Mouse (Mus musculus) thymus, postnatal 0 days (tissue): ENCODE data around the gene Sf3b3. TPM values are rescaled to one million over a fixed set of nuclear protein-coding genes. Genes with fewer than 3 reads are reported as not detected.

ENCODE experiments used
- DNase-seq: peaks from one replicate; pipeline ENCODE4 v3.0.0-alpha.2; 2015; ENCODE audit warnings: low spot score
- polyA plus RNA-seq: library from polyadenylated mRNA; unstranded; fragments of >200 nt; fragmentation: Nextera tagmentation; extraction: Ambion mirVana; gene quantifications from 2 replicates; pipeline ENCODE4 v1.2.1, GENCODE M21; 2015

Sf3b3 gene
- polyA plus RNA-seq, 1 experiment from 2014 or later = 122 TPM

- DNase-seq = peak; percentile 2
These were observed 1.3 kb upstream of the Sf3b3 start for GRCm38 (mm10) chr8:110847645-110848495.

DNA sequence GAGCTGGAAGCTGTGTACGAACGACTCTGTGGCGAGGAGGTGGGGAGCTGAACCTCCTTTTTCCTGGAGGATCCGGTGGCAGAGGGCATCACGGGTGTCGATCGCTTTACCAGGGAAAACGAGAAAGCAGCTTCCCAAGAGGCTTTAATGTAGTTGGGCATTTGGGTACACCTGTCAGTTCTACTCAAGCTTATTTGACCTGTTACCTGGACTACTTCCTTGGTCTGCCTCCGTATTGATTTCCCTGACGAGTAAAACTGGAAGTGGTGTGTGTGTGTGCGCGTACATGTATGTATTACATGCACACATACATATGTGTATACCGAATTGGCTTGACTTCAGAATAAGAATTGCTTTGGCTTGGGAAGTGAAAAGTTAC, 573 bp upstream of the Sf3b3 start:
- no peak for DNase-seq

DNA sequence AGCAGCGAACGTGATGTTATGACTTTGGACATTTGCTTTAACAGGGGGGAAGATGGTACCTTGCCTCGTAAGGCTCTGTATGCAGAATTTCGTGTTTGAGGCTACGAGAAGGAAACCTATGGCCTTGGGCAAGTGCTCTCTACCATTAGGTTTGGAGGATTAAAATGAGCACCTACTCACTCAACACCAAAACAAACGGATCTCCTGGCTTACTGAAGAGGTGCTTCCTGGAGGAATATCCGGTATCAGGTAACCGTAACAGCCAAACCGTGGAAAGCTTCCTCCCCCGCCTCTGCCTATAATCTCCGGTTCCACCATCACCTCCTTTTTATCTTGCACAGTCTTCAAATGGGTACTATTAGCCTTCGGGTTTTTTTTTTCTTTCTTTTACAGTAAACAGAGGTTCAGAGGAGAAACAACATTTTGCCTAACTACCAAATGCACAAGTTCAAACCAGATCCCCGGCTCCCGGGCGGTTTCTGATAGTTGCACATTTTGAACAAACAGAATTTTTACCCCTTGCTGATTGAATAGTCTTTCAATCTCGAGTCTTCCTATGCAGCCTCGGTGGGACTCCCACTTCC, 674 bp downstream of the Sf3b3 start:
- peak; percentile 30 for DNase-seq

GRCm38 (mm10) chr8:110844941-110845340, 1.6 kb downstream of the Sf3b3 start:
- no peak for DNase-seq

GRCm38 (mm10) chr8:110843207-110843606, 3.4 kb downstream of the Sf3b3 start:
- no peak for DNase-seq

- DNase-seq = no peak
These were observed 4.5 kb downstream of the Sf3b3 start for GRCm38 (mm10) chr8:110842012-110842574.

DNA sequence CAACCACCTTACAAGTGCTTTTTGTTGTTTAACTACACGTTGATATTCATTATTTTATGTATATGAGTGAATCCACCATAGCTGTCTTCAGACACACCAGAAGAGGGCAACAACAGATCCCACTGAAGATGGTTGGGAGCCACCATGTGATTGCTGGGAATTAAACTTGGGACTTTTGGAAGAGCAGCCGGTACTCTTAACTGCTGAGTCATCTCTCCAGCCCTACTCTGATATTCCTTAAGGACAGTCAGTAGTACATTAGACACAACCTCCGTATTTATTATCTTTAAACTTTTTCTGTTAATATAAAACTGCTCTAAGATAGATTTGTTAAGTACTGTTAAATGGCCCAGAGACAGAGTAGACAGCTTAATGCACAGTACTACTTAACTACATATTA, 14.6 kb downstream of the Sf3b3 start:
- DNase-seq = no peak

- no peak for DNase-seq
These were observed 18.1 kb downstream of the Sf3b3 start for GRCm38 (mm10) chr8:110828511-110828910.

DNA sequence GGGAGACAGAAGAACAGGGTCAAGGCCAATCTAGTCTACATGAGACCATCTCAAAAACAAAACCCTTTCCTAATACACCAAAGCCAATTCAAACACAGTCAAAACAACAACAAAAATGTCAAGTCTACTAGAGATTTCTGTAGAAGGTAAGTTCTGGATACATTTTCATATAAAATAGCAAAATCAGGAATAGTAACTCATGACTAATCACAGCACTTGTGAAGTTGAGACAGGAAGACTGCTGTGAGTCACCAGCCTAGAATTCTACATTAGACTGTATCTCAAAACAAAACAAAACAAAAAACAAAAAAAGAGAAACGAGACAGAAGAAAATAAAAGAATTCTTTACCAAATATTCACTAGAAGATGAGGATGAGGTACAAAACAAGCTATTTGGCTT, 21.7 kb downstream of the Sf3b3 start:
- DNase-seq = no peak

- no peak for DNase-seq
These were observed 24.6 kb downstream of the Sf3b3 start for GRCm38 (mm10) chr8:110821960-110822359.

GRCm38 (mm10) chr8:110820257-110820656, 26.3 kb downstream of the Sf3b3 start:
- DNase-seq = no peak

DNA sequence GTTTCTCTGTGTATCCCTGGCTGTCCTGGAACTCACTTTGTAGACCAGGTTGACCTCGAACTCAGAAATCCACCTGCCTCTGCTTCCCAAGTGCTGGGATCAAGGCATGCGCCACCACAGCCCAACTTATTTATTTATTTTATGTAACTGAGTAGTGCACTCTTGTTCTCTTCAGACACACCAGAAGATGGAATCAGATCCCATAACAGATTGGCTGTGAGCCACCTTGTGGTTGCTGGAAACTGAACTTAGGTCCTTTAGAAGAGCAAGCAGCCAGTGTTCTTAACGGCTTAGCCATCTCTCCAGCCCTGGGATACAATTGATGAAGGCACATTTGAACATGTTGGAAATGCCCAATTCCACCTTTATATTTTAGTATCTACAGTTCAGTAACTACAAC, 28.0 kb downstream of the Sf3b3 start:
- DNase-seq = no peak

DNA sequence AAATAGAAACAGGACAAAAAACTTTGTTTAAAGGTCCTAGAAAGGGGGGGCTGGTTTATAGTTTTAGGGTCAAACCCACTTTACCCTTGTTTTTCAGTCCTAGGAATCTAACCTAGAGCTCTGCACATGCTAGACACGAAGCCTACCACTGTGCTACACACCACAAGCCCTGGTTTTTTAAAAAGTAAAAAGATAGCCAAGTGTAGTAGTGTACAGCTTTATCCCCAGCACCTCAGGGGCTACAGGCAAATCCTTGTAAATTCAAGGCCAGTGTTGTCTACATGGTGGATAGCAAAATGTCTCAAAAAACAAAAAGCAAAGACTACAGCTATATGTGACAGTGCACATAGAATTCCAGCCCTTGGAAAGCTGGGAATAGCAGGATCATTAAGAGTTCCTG, 29.6 kb downstream of the Sf3b3 start:
- DNase-seq = no peak

- DNase-seq = no peak
These were observed 31.3 kb downstream of the Sf3b3 start for GRCm38 (mm10) chr8:110815308-110815707.

- DNase-seq = no peak
These were observed 33.3 kb downstream of the Sf3b3 start for GRCm38 (mm10) chr8:110813081-110813812.

DNA sequence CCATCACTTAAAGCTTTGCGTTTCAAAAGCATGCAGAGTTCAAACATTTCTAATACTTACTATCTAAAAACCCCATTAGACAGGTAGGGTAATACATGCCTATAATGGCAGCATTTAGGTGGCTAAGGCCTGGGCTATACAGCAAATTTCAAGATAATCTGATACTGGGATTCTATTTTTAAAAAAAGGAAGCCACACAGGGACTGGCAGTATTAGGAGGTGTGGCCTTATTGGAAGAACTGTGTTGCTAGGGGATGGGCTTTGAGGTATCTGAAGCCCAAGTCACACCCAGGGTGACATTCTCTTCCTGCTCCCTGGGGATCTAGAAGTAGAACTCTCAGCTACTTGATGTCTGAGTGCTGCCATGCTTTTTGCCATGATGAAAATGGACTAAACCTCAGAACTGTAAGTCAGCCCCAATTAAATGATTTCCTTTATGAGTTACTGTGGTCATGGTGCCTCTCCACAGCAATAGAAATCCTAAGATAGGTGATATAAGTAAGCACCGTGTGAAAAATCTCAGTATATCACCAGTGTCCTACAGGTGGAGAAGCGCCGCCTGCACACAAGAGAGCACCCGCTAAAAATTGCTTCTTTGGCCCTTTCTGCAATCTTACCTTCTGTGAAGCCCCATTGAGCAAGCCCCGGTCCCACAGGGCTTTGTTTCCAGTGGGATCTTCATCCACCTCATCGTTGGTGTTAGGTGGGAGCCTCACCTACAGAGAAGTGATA, 34.1 kb downstream of the Sf3b3 start:
- DNase-seq = no peak

DNA sequence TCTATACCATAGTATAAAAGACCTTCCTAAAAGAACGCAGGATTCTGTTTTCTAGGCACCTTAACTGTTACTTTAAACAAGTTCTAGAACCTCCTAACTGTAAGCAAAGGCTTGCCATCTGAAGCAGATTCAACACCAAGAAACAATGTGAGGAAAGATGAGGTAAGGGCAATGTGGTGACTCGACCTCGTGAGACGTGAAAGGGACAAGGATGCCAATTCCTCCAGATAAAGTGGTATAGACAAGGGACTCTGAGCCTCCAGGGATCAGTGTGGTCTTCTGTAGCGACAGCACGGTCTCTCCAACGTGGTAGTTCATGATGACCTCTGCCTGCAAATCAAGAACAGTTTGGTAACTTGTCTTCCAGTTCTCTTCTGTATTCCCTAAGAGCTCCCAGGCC, 34.8 kb downstream of the Sf3b3 start:
- no peak for DNase-seq

- no peak for DNase-seq
These were observed 35.5 kb downstream of the Sf3b3 start for GRCm38 (mm10) chr8:110811116-110811515.

- DNase-seq = no peak
These were observed 36.0 kb downstream of the Sf3b3 start for GRCm38 (mm10) chr8:110810481-110811065.

DNA sequence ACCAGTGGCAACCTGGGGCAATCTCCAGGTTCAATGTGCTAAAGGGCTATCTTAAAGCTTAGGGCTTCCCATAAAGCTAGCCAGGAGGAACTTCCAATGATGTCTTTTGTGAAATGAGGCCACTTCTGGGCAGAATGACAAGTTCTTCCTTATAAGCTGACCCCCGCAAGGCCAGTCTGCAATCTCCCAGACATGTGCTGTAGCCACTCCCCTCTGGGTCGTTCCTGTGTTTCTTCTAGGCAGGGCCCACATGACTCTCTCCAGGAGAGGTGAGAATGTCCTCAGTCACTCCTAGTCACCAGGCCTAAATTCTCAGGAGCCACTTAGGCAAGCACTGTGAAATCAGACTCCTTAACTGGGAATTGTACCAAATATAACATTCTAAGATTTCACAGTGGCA, 36.8 kb downstream of the Sf3b3 start:
- no peak for DNase-seq
